Mouse (Mus musculus): Measurements from ENCODE around the gene Carmil2. TPM values are rescaled to one million over a fixed set of nuclear protein-coding genes. Genes with fewer than 3 reads are reported as not detected.
A peak's percentile ranks its signal among the peaks of the same experiment; 100 is the strongest.

Gene Carmil2
- polyA plus RNA-seq, 1 experiment: 1.2 TPM

DNA sequence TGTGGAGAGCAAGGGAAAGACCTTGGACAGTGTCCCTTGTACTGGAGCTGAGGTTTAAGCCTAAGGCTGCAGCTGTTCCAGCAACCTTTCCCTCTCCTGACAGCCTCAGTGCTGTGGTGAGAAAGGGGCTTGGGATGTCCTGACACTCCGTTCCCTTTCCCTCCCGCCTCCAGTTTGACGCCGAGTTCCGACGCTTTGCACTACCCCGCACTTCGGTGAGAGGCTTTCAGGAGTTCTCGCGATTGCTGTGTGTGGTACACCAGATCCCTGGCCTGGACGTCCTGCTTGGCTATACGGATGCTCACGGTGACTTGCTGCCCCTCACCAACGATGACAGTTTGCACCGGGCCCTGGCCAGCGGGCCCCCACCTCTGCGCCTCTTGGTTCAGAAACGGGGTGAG lies 15.9 kb downstream of the Carmil2 start:
- TF ChIP-seq CTCF (IDR thresholded peaks at IDR 0.05; ENCODE audit: control insufficient read depth, insufficient read depth, insufficient replicate concordance, low read depth, low read length) (no peak), POLR2A (IDR thresholded peaks at IDR 0.05; ENCODE audit: control insufficient read depth, low read depth, low read length) (no peak)
- Histone ChIP-seq H3K4me3 (ENCODE audit: control insufficient read depth, low read depth, low read length) (peak overlapping the region; percentile 93), H3K36me3 (ENCODE audit: control insufficient read depth, insufficient read depth, low read length) (no peaks in the 10 kb centered on the region), H3K27ac (ENCODE audit: control insufficient read depth, insufficient read depth, low read depth, low read length) (peak overlapping the region; percentile 15; the same call in 1 of the 2 replicates), H3K27me3 (ENCODE audit: control insufficient read depth, insufficient read depth, low read length) (no peaks in the 10 kb centered on the region), H3K4me1 (ENCODE audit: control insufficient read depth, insufficient read depth, low read length) (peaks cover 24% of the 10 kb centered on the region)

GRCm38 (mm10) chr8:105702731-105703415 lies 16.8 kb downstream of the Carmil2 start:
- Histone ChIP-seq H3K27ac (ENCODE audit: control insufficient read depth, insufficient read depth, low read depth, low read length) (no peak overlapping the region), H3K4me1 (ENCODE audit: control insufficient read depth, insufficient read depth, low read length) (peaks cover 29% of the 10 kb centered on the region), H3K4me3 (ENCODE audit: control insufficient read depth, low read depth, low read length) (peak overlapping the region; percentile 93), H3K36me3 (ENCODE audit: control insufficient read depth, insufficient read depth, low read length) (no peaks in the 10 kb centered on the region), H3K27me3 (ENCODE audit: control insufficient read depth, insufficient read depth, low read length) (no peaks in the 10 kb centered on the region)
- no peak; the same call in 1 of the 2 replicates for TF ChIP-seq POLR2A (IDR thresholded peaks at IDR 0.05; ENCODE audit: control insufficient read depth, low read depth, low read length)
- TF ChIP-seq CTCF (IDR thresholded peaks at IDR 0.05; ENCODE audit: control insufficient read depth, insufficient read depth, insufficient replicate concordance, low read depth, low read length): no peak

DNA sequence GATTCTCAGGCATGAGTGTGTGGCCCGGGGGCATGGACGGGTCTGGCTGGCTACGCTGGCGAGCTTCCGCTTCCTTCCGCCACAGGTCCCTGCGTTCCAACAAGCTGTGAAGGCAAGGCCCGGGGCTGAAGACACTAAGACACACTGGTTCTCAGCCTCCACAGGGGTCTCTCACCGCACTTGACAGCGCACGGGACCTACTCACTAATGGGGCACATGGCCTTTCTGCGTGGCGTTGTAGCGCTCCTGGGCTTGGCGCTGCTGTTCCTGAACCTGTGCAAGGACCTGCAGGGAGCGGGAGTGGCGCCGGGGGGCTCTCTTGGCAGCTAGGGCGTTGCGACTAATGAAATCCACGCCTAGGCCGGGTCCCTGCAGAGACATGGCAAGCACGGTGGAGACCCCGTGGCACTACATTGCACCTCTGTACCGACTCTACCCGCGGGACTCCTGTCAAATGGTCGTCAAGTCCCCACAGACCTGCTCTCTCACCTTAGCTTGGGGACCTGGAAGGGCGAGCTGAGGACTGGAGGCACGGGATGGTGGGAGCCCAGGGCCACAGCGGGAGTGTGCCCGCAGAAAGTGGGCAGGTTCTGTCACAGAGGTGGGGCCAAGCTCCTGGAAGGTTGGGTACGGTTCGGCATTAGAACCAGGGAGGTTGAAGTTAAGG lies 18.2 kb downstream of the Carmil2 start:
- peaks cover 34% of the 10 kb centered on the region for H3K4me1 ChIP-seq (ENCODE audit: control insufficient read depth, insufficient read depth, low read length)
- no peak for TF ChIP-seq POLR2A (IDR thresholded peaks at IDR 0.05; ENCODE audit: control insufficient read depth, low read depth, low read length)
- TF ChIP-seq CTCF (IDR thresholded peaks at IDR 0.05; ENCODE audit: control insufficient read depth, insufficient read depth, insufficient replicate concordance, low read depth, low read length): no peak
- no peaks in the 10 kb centered on the region for H3K27me3 ChIP-seq (ENCODE audit: control insufficient read depth, insufficient read depth, low read length)
- no peak overlapping the region for H3K27ac ChIP-seq (ENCODE audit: control insufficient read depth, insufficient read depth, low read depth, low read length)
- peak overlapping the region; percentile 51 for H3K4me3 ChIP-seq (ENCODE audit: control insufficient read depth, low read depth, low read length)
- no peaks in the 10 kb centered on the region for H3K36me3 ChIP-seq (ENCODE audit: control insufficient read depth, insufficient read depth, low read length)

- TF ChIP-seq CTCF (IDR thresholded peaks at IDR 0.05; ENCODE audit: control insufficient read depth, insufficient read depth, insufficient replicate concordance, low read depth, low read length) (no peak), POLR2A (IDR thresholded peaks at IDR 0.05; ENCODE audit: control insufficient read depth, low read depth, low read length) (no peak)
- H3K4me3 ChIP-seq (ENCODE audit: control insufficient read depth, low read depth, low read length): peak overlapping the region; percentile 5; the same call in 1 of the 2 replicates
- no peaks in the 10 kb centered on the region for H3K27me3 ChIP-seq (ENCODE audit: control insufficient read depth, insufficient read depth, low read length)
- no peaks in the 10 kb centered on the region for H3K36me3 ChIP-seq (ENCODE audit: control insufficient read depth, insufficient read depth, low read length)
- no peak overlapping the region for H3K27ac ChIP-seq (ENCODE audit: control insufficient read depth, insufficient read depth, low read depth, low read length)
- H3K4me1 ChIP-seq (ENCODE audit: control insufficient read depth, insufficient read depth, low read length): peaks cover 38% of the 10 kb centered on the region
Measured at GRCm38 (mm10) chr8:105704955-105705354, 18.9 kb downstream of the Carmil2 start.

DNA sequence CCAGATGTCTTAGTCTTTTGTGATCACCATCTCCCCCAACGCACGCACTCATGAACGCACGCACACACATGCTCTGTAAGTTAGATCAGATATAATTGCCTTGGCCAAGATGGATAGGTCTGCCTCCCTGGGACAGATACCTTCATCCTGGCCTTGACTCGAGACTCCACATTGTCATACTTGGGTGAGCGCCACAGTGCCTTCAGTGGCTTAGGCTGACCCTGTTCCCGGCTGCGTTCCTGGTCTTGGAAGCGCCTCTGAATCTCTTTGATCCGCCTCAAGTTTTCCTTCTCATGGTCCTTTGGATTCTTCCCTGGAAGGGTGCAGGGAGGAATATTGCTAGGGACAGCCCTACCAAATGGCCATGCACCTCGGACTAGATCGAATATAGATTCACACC lies 20.4 kb downstream of the Carmil2 start:
- TF ChIP-seq CTCF (IDR thresholded peaks at IDR 0.05; ENCODE audit: control insufficient read depth, insufficient read depth, insufficient replicate concordance, low read depth, low read length) (no peak), POLR2A (IDR thresholded peaks at IDR 0.05; ENCODE audit: control insufficient read depth, low read depth, low read length) (no peak)
- Histone ChIP-seq H3K4me3 (ENCODE audit: control insufficient read depth, low read depth, low read length) (peak overlapping the region; percentile 7), H3K27ac (ENCODE audit: control insufficient read depth, insufficient read depth, low read depth, low read length) (no peak overlapping the region), H3K36me3 (ENCODE audit: control insufficient read depth, insufficient read depth, low read length) (no peaks in the 10 kb centered on the region), H3K27me3 (ENCODE audit: control insufficient read depth, insufficient read depth, low read length) (no peaks in the 10 kb centered on the region), H3K4me1 (ENCODE audit: control insufficient read depth, insufficient read depth, low read length) (peaks cover 35% of the 10 kb centered on the region)

DNA sequence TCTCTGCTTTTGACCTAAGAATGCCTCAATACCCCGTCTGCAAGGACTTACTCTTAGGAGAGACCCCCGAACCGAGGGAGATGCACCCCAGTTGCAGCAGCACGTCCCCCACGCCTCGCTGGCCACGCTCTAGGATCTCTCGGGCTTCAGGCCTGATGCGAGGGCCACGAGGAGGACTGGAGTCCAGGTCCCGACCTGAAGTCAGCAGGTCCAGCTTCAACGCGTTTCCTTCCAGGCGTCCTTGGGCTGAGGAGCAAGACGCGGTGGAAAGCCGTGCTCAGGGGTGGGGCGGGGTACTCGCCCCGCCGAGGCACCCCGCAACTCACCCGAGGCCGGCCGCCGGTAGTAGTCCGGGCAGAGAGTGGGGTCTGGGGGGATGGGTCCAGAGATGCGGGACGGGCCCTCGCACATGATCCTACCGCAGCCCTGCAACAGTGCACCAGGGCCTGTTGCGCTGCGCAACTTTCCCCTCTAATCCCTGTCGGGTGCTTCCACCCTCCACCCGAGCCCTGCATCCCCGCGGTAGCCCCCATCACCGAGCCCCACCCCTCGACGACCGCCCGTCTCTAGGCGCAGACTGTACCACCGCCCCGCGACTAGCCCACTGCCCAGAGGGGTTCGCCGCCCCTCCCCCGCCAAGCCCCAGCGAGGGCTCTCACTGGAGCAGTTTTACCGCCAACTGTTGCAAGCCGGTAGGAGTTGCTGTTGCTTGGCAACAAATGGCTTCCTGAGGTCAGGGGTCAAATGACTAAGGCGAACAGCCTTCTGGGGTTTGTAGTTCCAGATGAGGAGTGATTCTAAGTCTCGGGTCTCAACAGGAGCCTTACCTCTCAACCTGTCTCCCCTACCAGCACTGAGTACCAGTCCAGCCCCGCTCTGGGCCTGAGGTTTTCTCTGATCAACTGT lies 21.7 kb downstream of the Carmil2 start, which contains the start of the genes 4933405L10Rik and Enkd1:
4933405L10Rik (plus strand) TSS at position 158 of the 906 bp plus-strand sequence.
Enkd1 (minus strand) TSS at position 713 of the 906 bp plus-strand sequence.
- Histone ChIP-seq H3K27ac (ENCODE audit: control insufficient read depth, insufficient read depth, low read depth, low read length) (peak within 1 kb of the TSS; percentile 83), H3K36me3 (ENCODE audit: control insufficient read depth, insufficient read depth, low read length) (no peaks in the 10 kb centered on the region), H3K27me3 (ENCODE audit: control insufficient read depth, insufficient read depth, low read length) (no peaks in the 10 kb centered on the region), H3K4me3 (ENCODE audit: control insufficient read depth, low read depth, low read length) (peak within 1 kb of the TSS; percentile 90), H3K4me1 (ENCODE audit: control insufficient read depth, insufficient read depth, low read length) (peaks cover 25% of the 10 kb centered on the region)
- TF ChIP-seq CTCF (IDR thresholded peaks at IDR 0.05; ENCODE audit: control insufficient read depth, insufficient read depth, insufficient replicate concordance, low read depth, low read length): no peak
- peak; percentile 53 for TF ChIP-seq POLR2A (IDR thresholded peaks at IDR 0.05; ENCODE audit: control insufficient read depth, low read depth, low read length)
